Mouse (Mus musculus) induced T-regulatory cell, adult 2 months (primary cell): Measurements from ENCODE around the gene Cav2.

ENCODE experiments used
- DNase-seq: peaks from one replicate; pipeline ENCODE4 v3.0.0-alpha.2; 2012; ENCODE audit warnings: low read depth

The Cav2 gene

DNA sequence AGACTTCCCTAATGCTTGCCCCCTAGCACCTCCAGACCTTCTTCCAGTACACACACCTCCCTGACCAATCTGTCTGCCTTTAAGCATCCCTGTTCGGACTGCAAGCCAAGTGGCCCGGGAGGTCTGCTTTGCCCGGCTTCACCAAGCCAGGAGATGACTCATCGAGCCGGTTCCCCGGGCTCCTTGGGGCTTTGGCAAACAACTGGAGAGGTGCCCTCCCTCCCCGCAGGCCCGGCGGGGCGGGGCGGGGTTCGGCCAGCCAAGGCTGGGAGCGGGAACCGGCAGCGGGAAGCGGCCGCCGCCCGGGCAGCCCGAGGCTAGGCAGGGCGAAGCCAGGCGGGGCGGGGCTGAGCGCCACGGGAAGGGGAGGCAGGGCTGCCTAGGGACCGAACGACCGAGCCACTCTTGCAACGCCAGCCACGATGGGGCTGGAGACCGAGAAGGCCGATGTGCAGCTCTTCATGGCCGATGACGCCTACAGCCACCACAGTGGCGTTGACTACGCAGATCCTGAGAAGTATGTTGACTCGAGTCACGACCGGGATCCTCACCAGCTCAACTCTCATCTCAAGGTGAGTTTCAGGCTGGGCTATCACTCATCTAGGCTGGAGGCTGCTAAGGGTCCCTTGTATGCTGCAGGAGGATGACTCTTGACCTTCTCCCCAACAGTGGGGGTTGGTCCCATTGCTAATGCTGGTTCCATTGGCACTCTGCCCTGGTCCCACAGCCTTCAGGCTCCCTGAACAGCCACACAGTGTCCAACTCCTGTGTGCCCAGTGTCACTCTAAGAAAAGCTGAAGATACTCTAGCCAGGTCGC is at the start of gene Cav2:
TSS of gene Cav2 (plus strand) at position 247 of the 818 bp plus-strand sequence.
- peak; percentile 34 for DNase-seq

DNA sequence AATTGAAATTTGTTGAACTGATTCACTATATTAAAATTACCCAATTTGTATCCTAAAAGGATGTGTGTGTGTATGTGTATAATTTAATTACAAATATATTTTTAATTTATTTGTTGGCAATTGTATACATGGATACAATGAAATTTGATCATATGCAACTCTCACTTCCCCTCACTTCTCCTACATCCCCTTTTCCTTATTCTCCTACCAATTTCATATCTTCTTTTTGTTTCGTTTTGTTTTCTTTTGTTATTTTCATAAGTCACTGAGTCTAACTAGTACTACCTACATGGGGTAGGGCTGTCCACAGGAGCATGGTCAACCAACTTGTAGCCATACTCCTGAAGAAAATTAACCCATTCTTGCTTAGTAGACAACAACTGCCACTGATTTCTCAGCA is 41.3 kb upstream of the Cav2 start:
- DNase-seq = no peak

DNA sequence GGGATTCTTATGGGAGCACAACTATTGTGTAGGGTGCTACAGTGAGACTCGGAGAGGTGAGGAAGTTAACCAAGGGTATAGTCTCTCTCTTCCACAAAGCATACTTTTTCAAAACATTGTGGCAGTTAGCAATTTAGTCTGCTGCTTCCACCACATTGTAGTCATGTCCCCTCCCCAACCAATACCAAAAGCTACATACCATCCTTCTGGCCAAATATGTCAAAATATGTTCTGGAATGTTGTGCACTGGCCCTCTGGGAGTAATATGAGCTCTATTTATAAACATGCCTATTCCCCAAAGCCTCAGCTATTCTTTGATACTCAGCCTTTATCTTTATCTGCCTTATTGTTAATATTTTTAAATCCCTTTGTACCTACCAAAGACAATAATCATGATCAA is 40.0 kb upstream of the Cav2 start:
- no peak for DNase-seq

DNA sequence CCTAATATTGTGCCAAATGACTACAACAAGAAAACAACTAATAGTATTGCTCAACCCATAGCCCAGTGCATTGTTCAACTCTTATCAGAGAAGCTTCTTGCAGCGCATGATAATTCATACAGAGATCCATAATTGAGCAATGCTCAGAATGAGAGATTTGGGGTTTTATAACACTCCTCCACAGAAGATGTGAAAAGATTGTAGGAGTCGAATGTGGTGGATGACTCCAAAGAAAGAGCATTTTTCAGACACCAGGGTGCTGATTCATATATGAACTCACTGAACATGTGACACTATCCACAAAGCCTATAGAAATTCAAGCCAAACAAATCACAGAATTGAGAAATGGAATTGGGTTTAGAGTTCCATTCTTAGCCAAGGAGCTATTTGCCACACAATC is 34.0 kb upstream of the Cav2 start:
- DNase-seq = no peak

DNA sequence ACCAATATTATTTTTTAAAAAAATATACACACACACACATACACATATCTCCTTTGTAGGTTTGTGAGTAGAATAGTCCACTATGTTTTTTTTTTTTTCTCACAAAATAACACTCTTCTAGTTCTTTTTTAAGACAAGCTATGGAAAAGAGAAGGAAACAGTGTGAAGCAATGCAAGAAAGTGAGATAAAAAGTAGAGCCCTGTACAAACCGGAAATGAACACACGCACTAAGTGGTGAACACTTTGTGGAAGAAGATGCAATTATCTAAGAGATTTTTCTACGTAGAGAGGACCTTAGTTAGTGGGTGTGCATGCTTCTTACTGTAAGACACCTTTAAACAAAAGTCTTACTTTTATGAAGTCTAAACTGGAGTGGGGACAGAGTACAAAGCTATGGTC is 33.3 kb upstream of the Cav2 start:
- no peak for DNase-seq

DNA sequence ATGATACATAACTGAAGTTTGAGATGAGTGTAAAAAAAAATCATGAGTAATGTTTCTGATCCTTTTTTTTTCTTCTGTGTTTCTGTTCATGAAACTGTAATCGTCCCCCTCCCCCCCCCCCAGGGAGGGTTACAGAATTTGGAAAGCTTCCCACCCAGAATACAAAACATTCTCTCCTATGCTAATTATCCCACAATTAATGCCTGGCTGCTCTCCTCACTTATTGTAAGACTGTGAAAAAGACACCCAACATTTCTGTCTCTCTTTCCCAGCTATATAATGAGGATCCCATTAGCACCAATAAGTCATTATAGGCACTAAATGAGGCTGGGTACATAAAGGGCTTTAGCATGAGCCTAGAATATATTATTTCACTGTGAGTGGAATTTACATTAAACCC is 32.7 kb upstream of the Cav2 start:
- DNase-seq = no peak

DNA sequence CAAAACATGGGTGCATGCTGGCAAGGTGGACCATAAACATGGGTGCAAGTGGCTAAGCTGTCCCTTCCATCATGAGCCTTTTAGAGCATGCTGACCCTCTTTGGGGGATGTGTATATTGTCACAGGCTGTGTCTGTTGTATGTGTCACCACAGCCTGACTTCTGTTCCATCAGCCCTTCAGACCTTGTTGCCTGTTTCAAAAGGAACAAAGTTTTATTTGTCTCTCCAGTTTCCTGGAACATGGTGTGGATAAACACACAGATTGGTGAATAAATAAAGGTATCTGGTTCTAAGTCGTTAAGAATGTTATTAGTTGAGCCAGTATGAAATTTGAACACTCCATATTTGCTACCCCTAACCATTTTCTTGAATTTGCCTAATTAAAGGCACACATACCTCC is 29.0 kb upstream of the Cav2 start:
- DNase-seq = no peak

DNA sequence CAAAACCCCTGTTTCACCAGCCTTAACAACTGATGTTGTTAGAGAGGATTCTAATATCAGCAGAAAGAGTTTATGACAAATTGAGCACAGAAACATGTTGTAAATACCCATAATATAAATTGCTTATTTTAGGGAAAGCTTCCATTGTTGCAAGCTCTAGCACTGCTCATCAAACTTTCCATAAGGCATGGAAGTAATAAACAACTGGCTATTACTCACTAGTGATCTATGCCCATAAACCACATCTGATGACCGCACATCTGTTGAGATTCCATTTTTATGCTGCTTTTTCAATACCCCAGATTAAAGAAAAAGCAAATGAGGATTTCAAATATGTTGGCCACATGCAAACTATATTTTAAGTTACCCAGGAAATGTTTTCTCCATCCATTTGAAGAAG is 22.8 kb upstream of the Cav2 start:
- no peak for DNase-seq

DNA sequence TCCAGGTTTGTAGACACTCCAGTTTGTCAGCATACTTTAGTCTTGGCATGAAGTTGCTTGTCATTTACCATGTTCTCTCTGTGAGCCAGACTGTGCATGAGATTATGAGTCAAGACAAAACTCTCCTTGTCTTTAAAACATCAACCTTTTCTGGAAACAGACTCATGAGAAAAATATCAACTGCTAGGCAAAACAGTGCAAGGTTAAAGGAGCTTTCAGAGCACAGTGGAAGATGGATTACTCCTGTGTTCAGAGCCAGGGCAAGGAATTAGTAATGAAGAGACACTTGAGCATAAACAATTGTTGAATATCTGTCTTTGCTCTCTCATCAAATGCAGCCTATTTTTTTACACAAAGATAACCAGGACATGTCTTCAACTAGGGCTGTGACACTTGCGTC is 22.1 kb upstream of the Cav2 start:
- DNase-seq = no peak

DNA sequence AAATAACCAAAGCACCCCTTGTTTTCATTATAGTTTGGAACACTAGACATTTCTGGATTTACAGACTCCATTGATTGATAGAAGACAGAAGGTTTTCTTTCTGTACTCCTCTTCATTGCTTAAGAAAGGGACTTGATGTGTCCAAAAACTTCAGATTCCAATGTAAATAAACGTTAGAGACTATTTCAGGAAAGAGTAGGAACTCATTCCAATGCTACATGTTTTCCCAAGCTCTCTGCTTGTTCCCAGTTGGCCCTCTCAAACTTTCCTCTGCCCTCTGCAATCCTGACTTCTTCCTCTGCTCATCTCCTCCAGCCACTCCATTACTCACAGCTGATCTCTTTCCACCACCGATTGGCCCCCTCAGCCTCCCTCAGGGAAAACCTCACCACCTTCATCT is 18.2 kb upstream of the Cav2 start:
- DNase-seq = no peak

DNA sequence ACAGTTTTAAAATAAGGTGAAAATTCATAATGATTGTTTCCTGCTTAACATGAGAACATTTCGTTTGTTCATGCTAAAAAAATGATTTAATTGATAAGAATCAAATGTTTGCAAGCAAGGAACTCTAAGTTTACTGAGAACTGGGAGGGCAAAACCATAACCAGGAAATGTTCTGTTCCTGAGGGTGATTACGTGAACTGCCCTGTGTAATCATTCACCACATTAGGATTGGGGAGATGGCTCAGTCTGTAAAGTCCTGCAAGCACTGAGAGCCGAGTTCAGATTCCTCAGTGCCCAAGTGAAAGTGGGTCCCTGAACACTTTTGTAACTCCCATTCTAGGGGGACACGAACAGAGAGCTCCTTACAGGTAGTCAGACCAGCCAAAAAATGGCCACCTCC is 15.9 kb upstream of the Cav2 start:
- DNase-seq = no peak

DNA sequence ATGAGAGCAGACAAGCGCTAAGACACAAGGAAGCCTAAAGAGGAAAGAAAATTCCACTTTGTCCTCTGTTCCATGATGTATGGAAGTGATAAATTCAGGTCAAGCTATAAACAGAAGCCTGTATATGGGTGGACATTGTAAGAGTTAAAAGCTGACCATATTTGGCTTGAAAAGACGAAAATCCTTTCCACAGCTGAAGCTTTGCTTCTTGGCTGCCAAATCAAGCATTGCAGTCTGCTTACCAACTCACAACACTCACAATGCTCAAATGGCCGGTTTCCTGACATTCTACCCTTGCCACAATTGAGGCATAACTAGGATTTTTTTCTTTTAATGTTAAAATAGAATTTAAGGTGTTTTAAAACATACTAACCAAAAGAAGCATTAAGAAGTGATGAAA is 14.5 kb upstream of the Cav2 start:
- no peak for DNase-seq

DNA sequence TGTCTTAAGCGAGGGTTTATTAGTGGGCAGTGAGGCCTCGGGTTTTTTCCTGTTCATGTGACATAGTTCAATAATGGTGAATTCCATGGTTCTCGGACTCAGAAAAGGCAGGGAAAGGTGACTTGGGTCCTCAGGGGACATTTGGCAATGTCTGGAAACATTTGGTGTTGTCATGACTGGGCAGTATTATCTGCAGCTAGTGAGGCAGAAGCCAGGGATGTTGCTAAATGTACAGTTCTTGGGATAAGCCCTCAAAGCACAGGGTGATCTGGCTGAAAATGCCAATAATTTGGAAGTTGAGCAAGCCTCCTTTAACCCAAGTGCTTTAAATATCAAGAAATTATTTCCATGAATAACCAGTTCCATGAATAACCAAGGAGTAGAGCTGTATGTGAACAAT is 2.6 kb upstream of the Cav2 start:
- no peak for DNase-seq

DNA sequence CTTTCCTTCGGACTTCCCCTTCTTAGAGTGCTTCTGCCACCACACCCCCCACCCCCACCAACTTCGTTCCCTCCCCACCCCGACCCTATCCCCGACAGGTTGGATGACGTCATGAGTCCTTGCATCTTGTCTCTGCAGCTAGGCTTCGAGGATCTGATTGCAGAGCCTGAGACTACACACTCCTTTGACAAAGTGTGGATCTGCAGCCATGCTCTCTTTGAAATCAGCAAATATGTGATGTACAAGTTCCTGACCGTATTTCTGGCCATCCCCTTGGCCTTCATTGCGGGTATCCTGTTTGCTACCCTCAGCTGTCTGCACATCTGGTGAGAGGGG is 740 bp downstream of the Cav2 start:
- DNase-seq = peak; percentile 20

DNA sequence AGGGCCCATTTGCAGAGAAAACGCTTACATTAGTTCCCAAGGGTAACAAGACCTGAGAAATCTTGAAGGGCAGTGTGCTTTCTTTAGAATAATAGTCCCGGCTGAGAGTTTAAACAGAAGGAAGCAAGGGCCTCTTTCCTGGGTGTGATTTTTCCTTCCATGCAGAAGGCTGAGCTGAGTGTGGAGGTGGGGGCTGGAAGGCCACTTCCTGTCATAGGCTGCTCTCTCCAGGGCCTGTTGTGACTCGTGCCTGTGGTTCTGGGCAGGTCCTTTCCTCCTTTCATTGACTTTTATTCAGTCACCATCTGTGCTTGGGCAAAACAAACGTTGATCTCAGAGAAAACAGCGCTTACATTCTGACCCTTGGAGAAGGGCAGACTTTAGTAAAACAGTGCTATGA is 1.2 kb downstream of the Cav2 start:
- DNase-seq = peak; percentile 25

DNA sequence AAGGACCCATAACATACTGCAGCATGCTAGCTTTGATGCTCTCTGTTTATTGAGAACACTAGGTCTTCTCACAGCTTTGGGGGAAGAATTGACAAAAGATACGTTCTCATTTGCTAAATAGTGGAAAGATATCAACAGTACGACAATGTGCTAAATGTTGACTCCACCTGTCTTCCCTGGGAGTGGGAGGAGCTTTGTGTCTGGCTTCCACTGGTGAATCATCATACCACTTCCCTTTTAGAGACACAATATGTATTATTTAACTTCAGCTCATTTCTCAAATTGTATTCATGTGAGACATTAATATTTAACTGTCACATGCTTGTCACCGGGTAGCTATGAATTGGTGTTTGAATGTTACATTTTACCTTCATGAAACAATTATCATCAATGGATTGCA is 2.8 kb downstream of the Cav2 start:
- DNase-seq = no peak

DNA sequence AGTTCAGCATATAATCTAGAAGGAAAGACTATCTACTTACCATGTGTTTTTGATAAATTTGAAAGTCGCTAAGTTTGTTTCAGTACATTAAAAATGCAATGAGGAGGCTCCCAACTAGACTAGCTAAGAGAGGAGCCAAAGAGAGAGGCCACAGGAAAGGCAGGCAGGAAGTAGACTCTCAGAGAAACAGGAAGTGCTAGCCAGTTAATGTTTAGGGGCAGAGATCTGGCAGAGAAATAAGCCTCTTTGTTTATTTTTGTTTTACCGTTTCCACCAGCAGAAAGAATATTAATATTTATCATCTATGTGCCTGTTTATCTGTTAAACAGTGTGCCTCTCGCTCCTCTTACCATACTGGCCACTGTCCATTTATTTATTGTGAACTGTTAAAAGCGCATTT is 5.4 kb downstream of the Cav2 start:
- DNase-seq = no peak

DNA sequence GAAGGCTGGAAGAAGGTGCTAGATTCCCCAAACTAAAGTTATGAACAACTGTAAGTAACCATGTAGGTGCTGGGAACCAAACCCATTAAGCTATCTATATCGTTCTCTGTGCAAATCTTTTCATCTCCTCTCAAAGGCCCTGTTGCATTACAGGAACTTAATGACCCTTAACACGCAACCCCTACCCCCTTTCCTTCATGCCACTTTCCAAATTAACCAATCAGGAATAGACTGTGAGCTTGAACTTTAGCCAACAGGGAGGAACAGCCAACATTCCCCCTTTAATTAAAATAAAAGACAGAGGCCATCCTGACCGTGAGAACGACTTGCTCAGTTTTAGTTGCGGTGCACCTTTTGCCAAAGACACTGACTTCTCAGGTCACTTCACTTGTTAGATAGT is 14.1 kb downstream of the Cav2 start:
- no peak for DNase-seq

DNA sequence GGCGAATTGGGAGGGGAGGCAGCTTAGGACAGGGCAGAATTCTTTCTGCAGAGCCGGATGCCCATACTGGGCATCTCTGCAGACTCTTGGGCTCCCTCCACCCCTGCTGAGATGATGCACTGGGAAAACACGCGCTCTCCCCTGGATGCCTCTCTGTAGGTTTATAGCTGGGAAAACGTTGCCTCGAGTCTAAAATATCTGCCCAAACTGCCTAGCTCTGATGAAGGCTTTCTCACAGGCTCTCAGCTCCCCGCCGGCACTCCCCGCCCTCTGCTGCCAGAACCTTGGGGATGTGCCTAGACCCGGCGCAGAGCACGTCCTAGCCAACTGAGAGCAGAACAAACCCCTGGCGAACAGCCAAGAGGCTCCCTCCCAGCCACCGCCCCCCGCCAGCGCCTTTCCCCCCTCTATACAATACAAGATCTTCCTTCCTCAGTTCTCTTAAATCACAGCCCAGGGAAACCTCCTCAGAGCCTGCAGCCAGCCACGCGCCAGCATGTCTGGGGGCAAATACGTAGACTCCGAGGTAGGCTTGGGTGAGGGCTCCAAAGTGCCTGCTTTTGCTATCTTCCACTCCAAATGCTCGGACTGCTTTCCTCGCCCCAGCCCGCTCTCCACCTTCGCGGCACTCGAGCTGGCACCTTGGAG is 25.1 kb downstream of the Cav2 start, which contains the start of gene Cav1:
TSS of gene Cav1 (plus strand) at position 382 of the 648 bp plus-strand sequence.
- no peak for DNase-seq

DNA sequence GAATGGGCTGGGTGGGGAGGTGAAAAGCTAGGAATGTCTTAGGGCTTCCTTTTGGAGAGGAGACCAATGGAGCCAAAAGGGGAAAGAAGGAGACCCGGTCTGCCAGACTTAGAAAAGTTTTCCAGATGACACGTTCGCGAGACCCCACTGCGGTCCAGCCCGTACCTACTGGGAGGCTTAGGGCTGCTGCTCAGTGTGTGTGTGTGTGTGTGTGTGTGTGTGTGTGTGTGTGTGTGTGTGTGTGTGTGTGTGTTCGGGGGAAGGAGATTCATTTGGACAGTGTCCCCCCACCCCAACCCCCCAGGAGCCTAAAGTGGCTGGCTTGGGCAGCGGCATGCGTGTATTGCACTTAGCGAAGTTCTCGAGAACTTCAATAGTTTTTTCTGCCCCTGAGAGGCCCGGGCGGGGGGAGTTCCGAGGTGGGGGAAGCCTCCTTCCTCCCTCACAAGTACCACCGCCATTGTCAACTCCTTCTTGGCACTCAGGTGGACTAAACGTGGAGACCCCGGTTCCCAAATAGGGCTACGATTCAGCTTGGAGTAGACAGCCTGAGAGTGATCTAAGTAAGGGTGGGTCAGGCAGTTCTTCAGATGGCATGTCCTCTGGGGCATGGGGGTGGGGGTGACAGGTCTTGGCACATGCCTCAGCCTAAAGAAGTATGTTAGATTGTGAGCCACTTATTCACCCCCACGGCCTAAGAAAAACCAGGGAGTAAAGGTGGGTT is 25.8 kb downstream of the Cav2 start:
- no peak for DNase-seq

DNA sequence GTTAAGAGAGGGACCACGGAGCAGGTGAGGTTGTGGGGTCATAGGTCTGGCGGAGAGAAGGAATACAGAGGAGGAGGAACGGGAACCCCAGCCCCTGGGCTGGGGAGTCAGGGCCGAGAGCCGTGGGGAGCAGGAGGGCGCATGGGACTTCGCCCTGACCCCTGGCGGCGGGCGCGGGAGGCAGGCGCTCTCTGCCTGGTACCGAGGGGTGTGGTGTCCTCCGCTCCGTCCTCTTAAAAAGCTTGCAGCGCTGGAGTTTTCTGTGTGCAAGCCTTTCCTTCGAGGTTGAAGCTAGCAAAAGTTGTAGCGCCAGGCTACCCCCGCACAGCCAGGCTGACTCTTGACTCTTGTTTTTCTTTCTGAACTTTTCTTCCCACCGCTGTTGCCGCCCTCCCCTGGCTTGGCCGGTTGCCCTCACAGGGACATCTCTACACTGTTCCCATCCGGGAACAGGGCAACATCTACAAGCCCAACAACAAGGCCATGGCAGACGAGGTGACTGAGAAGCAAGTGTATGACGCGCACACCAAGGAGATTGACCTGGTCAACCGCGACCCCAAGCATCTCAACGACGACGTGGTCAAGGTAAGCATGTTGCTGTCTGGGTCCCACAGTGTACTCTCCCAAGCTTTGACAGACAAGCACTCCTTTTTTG is 26.6 kb downstream of the Cav2 start:
- peak; percentile 30 for DNase-seq

DNA sequence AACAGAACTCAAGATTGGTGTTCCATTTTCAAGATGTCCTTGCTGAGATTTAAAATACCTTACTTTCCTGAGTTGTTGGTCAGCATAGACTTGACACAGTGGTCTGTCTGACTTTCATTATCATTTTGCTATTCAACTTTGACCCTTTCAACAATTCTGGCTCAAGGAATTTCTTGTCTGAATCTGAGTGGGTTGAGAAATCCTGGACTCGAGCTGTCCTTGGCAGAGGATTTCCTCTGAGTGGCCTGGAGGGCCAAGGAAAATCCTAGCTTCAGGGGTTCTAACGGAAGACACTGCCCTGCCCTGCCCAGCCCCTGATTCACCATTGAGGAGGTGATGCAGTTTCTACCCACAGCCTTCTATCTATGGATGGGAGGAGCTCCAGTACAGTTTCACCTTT is 27.7 kb downstream of the Cav2 start:
- no peak for DNase-seq

DNA sequence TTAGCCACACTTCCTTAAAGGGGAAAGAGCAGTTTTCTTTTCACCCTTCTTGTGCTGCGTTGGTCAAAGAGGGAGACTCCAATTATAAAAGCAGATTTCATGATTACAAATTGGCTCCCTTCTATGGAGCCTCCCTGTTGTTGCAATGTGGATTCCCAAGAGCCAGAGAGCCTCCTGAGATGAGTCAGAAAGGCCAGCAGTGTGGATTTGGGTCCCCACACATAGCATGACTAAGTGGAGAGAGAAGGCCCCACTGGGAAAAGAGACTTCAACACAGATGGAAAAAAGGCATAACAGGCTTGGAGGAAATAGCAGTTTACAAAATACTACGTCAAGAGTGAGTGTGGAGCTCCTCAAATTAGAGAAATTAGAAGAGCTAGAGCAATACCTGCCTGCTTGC is 28.3 kb downstream of the Cav2 start:
- no peak for DNase-seq
